Mouse (Mus musculus) stomach, postnatal 0 days (tissue): ENCODE measurements around the gene Vax1.
A peak's percentile ranks its signal among the peaks of the same experiment; 100 is the strongest.

Experiments used
- CTCF ChIP-seq: IDR thresholded peaks from 2 replicates; pipeline ENCODE4 v1.5.1; 2016; ENCODE audit warnings: antibody characterized with exemption, low read depth, mild to moderate bottlenecking, moderate library complexity
- EP300 ChIP-seq: optimal IDR thresholded peaks from 2 replicates; pipeline ENCODE3; 2016; ENCODE audit warnings: antibody characterized with exemption

DNA sequence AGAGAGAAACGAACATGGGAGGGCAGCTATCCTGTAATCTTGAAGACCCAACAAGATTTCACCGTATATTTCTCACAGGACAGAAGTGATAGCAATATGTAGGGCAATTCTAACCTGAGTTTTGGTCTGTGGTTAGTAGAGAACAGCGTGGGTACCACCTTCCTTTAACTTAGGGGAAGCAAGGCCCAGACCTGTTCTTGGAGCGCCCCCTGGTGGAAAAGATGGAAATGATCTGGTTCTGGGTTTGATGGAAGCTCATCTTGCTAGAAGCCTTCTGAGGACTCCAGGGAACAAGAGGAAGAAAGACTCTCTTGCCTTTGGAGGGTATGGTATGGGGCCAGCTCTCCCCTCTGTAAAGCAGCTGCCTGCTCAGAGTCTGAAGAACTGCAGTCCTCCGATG lies 38.6 kb upstream of the Vax1 start:
- TF ChIP-seq EP300 (no peak), CTCF (peak; percentile 89)
